Mouse (Mus musculus) MEL-GATA-1-ER (cell line): ENCODE results near the gene Exoc4.

Source experiments
- DNase-seq: peaks from one replicate; pipeline ENCODE4 v3.0.0-alpha.2; 2012; ENCODE audit warnings: low read depth; ENCODE audit errors: extremely low read depth

The Exoc4 gene

DNA sequence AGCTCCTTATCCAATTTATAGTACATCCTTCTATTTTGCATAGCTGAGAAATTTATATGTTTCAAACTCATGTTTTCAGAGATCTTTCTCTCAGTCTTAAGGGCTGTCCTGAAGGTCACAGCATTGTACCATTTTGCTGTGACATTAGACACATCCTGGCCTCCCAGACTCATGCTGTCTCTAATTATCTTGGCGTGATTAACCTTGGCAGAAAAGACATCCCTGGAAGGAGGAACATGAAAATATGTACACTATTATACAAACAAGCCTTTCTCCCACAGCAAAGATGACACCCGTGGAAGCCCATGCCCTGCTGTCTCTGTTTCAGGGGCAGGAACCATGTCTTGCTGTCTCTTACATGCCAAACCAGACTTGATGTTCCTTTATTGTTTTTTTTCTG lies 59.8 kb downstream of the Exoc4 start:
- DNase-seq, result no peak

DNA sequence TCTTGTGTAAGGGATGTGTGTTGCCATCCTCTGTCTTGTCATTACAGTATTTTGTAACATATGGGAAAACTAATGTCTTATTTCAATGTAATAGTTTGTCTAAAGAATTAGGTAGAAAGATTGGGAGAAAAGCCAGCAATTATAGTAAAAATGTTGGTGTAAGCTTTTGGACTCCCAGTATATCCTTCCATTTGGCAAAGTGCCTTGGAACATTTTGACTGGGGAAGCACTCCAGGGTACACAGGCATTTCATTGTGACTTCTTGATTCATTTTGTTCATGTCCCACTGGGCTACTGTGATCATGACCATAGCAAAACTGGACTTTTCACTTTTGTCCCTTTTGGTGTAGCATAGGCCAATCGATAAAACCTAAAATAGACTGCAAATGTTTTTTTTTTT lies 61.6 kb downstream of the Exoc4 start:
- DNase-seq, result no peak

GRCm38 (mm10) chr6:33322849-33323248 lies 74.0 kb downstream of the Exoc4 start:
- no peak for DNase-seq

- no peak for DNase-seq
Observed at GRCm38 (mm10) chr6:33323386-33323785, 74.5 kb downstream of the Exoc4 start.

- DNase-seq, result no peak
Observed at GRCm38 (mm10) chr6:33328326-33328725, 79.4 kb downstream of the Exoc4 start.

DNA sequence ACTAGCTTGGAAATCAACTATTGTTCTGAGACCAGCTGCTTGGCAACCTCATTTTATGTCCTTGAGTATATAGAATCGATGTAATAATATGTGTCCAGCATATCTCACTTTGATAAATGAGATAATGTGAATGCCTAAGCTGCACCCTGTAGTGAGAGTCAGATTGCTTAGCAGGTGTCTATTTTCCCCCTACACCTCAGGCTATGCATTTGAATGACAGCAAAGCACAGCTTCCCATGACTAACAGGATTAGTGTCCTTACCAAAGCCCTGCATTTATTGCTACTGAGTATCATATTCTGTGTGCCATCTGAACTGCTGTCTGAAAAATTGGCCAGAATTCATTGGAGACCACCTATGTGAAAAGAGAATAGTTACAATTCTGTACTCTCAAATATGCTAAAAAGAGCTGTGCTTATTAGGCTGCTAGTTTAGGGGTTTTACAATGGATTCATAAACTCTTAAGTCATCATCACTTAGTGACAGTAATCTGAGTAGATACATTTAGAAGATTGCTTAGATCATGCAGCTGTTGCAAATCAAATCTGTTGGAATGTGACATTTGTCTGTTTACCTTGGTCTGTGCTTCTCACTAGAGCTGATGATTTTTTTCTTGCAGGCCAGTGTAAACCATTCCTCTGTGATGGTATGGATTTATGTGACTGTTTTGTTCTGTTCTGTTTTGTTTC lies 98.3 kb downstream of the Exoc4 start:
- DNase-seq, result no peak

DNA sequence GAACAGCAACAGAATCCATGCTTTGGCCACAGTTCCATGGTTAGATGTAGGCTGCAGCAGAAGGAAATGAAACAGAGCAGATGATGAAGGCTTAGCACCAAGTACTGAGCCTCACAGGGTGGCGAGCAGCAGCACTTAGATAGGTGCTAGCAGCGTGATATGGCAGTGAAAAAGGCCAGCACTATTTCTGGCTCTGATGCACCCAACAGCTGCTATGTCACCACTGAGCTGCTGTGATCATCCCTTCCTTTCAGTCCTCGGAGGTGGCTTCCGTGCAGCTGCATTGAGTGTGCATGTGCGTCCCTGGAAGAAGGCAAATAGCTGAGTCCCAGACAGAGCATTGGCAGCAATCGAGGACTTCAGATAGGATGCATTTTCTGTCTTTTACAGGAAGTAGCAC lies 112.7 kb downstream of the Exoc4 start:
- DNase-seq, result no peak

- DNase-seq, result no peak
Observed at GRCm38 (mm10) chr6:33380517-33380916, 131.6 kb downstream of the Exoc4 start.

GRCm38 (mm10) chr6:33382176-33382575 lies 133.3 kb downstream of the Exoc4 start:
- DNase-seq, result no peak

DNA sequence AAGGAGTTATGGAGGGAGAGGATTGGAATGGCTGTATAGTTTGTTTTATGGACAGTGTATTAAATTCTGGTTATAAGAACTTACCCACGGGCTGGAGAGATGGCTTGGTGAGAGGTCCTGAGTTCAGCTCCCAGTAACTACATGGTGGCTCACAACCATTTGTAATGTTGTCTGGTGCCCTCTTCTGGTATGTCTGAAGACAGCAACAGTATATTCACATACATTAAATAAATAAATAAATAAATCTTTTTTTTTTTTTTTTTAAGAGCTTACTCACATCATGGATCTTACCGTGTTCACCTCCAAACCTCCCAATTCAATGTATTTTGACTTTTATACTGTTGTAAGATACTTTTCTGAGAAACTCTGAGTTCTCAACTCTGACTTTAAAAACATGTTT lies 143.1 kb downstream of the Exoc4 start:
- peak; percentile 16 for DNase-seq

DNA sequence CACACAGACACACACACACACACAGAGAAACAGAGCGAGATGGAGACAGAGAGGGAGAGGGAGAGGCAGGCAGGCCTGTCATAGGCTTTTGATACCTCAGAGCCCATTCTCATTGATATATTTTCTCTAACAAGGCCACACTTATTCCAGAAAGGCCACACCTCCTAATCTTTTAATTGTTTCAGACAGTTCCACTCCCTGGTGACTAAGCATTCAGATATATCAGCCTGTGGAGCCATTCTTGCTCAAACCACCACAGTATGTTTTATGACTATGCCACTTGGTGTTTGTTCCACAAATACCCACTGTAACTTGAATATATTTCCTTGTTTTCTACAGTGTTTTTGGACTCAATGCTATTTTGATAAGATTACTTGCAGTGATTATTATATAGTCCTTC lies 150.6 kb downstream of the Exoc4 start:
- no peak for DNase-seq

- DNase-seq, result no peak
Observed at GRCm38 (mm10) chr6:33401161-33401560, 152.3 kb downstream of the Exoc4 start.

DNA sequence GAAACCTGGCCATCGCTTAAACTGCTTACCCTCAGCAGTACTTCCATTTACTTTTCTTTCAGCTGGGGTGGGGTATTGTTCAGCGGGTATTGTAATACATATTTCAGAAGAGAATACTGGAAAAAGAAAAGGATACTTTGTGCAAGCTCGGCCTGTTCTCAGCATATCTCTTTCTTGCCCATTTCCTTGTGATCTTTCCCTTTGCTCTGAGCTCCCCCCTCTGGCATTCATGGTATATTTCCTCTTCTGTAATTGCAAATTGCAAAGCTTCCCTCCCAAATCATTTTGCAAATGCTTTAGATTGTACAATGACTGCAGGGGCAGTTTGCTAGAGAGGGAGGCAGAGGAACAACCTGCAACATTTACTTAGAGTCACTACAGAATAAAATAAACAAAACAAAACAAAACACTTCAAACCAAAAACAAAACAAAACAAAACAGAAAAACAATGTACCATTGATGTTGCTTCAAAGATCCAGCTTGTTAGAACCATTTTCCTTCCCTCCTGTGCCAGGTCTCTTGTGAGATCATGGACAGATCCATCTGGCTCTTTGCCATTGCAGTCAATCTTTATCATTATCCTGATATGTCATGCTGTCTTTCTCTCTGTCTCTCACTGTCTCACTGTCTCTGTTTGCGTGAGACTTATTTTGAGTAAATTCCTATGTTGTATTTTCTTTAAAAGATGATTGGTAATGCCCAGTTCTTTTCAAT lies 156.8 kb downstream of the Exoc4 start:
- no peak for DNase-seq

GRCm38 (mm10) chr6:33409586-33409985 lies 160.7 kb downstream of the Exoc4 start:
- DNase-seq, result no peak

- DNase-seq, result peak; percentile 26
Observed at GRCm38 (mm10) chr6:33425007-33425406, 176.1 kb downstream of the Exoc4 start.

- no peak for DNase-seq
Observed at GRCm38 (mm10) chr6:33431207-33431787, 182.4 kb downstream of the Exoc4 start.

DNA sequence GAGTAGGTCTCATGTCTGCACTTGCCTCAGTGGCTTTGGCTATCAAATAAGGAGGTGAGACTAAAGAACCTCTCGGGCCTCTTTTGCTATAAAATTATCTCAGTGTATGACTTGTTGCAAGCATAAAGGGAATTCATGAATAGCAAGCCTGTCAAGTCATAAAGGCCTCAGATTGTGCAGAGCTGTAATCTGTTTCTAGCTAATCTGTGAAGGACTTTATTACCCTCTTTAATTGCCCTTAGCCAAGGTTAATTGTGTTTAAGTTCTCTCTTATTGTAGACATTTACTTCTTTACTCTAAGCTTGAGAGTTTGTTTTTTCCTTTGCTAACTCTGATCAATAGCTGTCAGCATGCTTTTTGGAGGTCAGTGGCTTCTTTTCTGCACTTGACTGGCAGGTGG lies 191.6 kb downstream of the Exoc4 start:
- DNase-seq, result no peak

DNA sequence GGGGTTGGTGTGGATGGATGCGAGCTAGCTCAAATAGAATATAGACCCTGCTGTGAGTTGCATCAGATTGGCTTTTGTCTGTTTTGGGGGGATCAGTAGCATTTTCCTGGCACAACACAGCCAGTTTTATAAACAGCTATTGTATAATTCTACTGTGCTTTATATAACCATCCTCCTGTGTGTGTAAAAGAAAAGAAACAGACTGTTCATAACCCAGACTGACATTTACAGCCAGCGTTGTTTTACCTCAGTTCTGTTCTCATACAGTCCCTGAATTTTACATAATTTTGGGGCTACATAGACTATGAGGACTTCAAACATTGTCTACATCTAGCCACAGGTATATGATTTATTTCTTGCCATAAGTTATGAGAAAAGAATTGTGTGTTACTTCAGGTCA lies 204.9 kb downstream of the Exoc4 start:
- no peak for DNase-seq

DNA sequence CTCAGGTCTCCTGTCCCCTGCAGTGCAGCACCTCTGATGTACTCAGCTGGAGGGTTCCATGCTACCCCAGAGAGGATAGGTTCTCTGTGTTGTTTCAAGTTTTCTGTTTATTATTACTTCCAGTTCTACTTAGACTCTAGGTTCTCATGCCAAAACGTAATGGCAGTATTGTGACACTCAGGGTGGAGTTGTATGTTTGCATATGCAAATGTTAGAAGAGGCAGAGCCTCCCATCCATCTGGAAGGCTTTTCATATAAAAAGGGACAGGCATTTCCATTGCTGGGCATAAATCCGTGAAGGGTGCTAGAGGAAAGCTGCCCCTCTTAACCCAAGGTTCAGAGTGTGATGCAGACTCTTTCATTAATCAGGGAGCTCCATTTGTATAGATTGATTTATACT lies 205.5 kb downstream of the Exoc4 start:
- no peak for DNase-seq

- no peak for DNase-seq
Observed at GRCm38 (mm10) chr6:33455238-33455637, 206.4 kb downstream of the Exoc4 start.

- no peak for DNase-seq
Observed at GRCm38 (mm10) chr6:33464862-33465261, 216.0 kb downstream of the Exoc4 start.

DNA sequence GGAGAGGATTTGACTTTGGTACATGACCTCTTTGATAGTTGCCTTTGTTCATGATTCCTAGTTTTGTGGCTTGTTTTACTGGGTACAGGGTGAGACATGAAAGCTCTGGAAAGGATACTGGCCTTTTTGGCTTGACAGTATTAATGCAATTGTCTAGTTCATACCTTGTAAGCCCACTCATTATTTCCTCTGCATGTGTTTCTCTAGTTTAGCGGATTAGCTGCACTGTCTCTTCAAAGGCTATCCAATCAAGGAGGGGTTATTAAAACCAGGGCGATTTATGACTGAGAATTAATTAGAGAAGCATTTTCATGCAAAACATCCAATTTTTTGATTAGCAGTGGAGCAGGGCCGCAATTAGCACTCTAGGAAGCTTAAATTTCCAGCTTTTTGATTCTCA lies 216.5 kb downstream of the Exoc4 start:
- DNase-seq, result no peak
